Mouse (Mus musculus) MEL (cell line): ENCODE data around the gene Stag1. TPM values are rescaled to one million over a fixed set of nuclear protein-coding genes. Genes with fewer than 3 reads are reported as not detected.
A peak's percentile ranks its signal among the peaks of the same experiment; 100 is the strongest.

Experiments used
- DNase-seq: peaks from one replicate; pipeline ENCODE4 v3.0.0; 2011; ENCODE audit warnings: low read depth, low spot score
- H3K27ac ChIP-seq: 2 replicates; pipeline ENCODE4 v1.5.1; 2012; ENCODE audit warnings: low read depth, mild to moderate bottlenecking, control low read depth, low read length, moderate library complexity; ENCODE audit not compliant: control insufficient read depth
- H3K27me3 ChIP-seq, 2 experiments: fragments of 150-350 bp in 1 of 2; sonication (generic) in 1 of 2; 2 replicates each; pipeline ENCODE4 v1.6.1; 2012; ENCODE audit warnings: low read length in 2 of 2, mild to moderate bottlenecking in 2 of 2, improper control_type of control experiment in 1 of 2, moderate library complexity in 1 of 2; ENCODE audit not compliant: insufficient read depth in 2 of 2, control insufficient read depth in 1 of 2
- H3K36me3 ChIP-seq, 2 experiments: 2 replicates each; pipeline ENCODE4 v1.6.1; 2012 to 2014; ENCODE audit warnings: low read length in 2 of 2, improper control_type of control experiment in 1 of 2, inconsistent platforms in 1 of 2, mild to moderate bottlenecking in 1 of 2; ENCODE audit not compliant: insufficient read depth in 2 of 2, control insufficient read depth in 1 of 2
- H3K4me1 ChIP-seq, 2 experiments: fragments of 150-350 bp in 1 of 2; sonication (generic) in 1 of 2; 2 replicates each; pipeline ENCODE4 v1.6.1; 2012; ENCODE audit warnings: low read length in 2 of 2, improper control_type of control experiment in 1 of 2, mild to moderate bottlenecking in 1 of 2; ENCODE audit not compliant: insufficient read depth in 2 of 2, control insufficient read depth in 1 of 2
- H3K4me3 ChIP-seq, 2 experiments: fragments of 150-350 bp in 1 of 2; sonication (generic) in 1 of 2; 2 replicates each; pipeline ENCODE4 v1.5.1; 2012; ENCODE audit warnings: low read depth in 2 of 2, low read length in 2 of 2, mild to moderate bottlenecking in 2 of 2, moderate library complexity in 2 of 2, control low read depth in 1 of 2, improper control_type of control experiment in 1 of 2; ENCODE audit not compliant: control insufficient read depth in 1 of 2, insufficient read depth in 1 of 2
- H3K79me2 ChIP-seq: 2 replicates; pipeline ENCODE4 v1.6.1; 2012; ENCODE audit warnings: mild to moderate bottlenecking, low read length, moderate library complexity; ENCODE audit not compliant: control insufficient read depth, poor library complexity, insufficient read depth
- H3K9ac ChIP-seq: 2 replicates; pipeline ENCODE4 v1.6.1; 2012; ENCODE audit warnings: low read depth, mild to moderate bottlenecking, control low read depth, low read length, moderate library complexity; ENCODE audit not compliant: control insufficient read depth, poor library complexity, severe bottlenecking
- H3K9me3 ChIP-seq: fragments of 150-350 bp; sonication (generic); replicated peaks from 2 replicates; pipeline ENCODE4 v1.6.1; 2012; ENCODE audit warnings: mild to moderate bottlenecking, low read length, improper control_type of control experiment, moderate library complexity; ENCODE audit not compliant: insufficient read depth
- CHD2 ChIP-seq: IDR thresholded peaks from 2 replicates; pipeline ENCODE4 v1.6.1; 2011; ENCODE audit warnings: low read length, improper control_type of control experiment
- ELF1 ChIP-seq: IDR thresholded peaks from 2 replicates; pipeline ENCODE4 v1.6.1; 2014; ENCODE audit warnings: low read depth, mild to moderate bottlenecking, inconsistent platforms, low read length, improper control_type of control experiment, moderate library complexity
- EP300 ChIP-seq, 2 experiments: IDR thresholded peaks; 2 replicates each; pipeline ENCODE4 v1.6.1; 2011; ENCODE audit warnings: improper control_type of control experiment in 2 of 2, low read length in 2 of 2, low read depth in 1 of 2, mild to moderate bottlenecking in 1 of 2
- ETS1 ChIP-seq: IDR thresholded peaks from 2 replicates; pipeline ENCODE4 v1.6.1; 2012; ENCODE audit warnings: low read depth, mild to moderate bottlenecking, inconsistent platforms, low read length, improper control_type of control experiment, moderate library complexity
- GABPA ChIP-seq: IDR thresholded peaks from 2 replicates; pipeline ENCODE4 v1.6.1; 2012; ENCODE audit warnings: low read depth, mild to moderate bottlenecking, inconsistent platforms, low read length, improper control_type of control experiment, moderate library complexity
- JUND ChIP-seq: IDR thresholded peaks from 2 replicates; pipeline ENCODE4 v1.6.1; 2011; ENCODE audit warnings: low read depth, mild to moderate bottlenecking, improper control_type of control experiment, low read length
- KAT2A ChIP-seq: conservative IDR thresholded peaks from 2 replicates; pipeline ENCODE4 v1.6.1; 2012; ENCODE audit warnings: low read depth, low read length, improper control_type of control experiment, inconsistent platforms
- MAFK ChIP-seq: IDR thresholded peaks from 2 replicates; pipeline ENCODE4 v1.6.1; 2011; ENCODE audit warnings: low read depth, mild to moderate bottlenecking, low read length, improper control_type of control experiment, borderline replicate concordance
- MAZ ChIP-seq: IDR thresholded peaks from 2 replicates; pipeline ENCODE4 v1.6.1; 2012; ENCODE audit warnings: low read depth, mild to moderate bottlenecking, inconsistent platforms, low read length, improper control_type of control experiment
- MEF2A ChIP-seq: IDR thresholded peaks from 2 replicates; pipeline ENCODE4 v1.6.1; 2014; ENCODE audit warnings: low read depth, mild to moderate bottlenecking, inconsistent platforms, low read length, improper control_type of control experiment; ENCODE audit not compliant: poor library complexity, insufficient replicate concordance, severe bottlenecking; ENCODE audit errors: extremely low read depth
- MYB ChIP-seq: IDR thresholded peaks from 2 replicates; pipeline ENCODE4 v1.6.1; 2011; ENCODE audit warnings: mild to moderate bottlenecking, low read depth, low read length, improper control_type of control experiment
- MYC ChIP-seq: IDR thresholded peaks from 2 replicates; pipeline ENCODE4 v1.6.1; 2011; ENCODE audit warnings: low read depth, mild to moderate bottlenecking, low read length, improper control_type of control experiment, moderate library complexity
- NELFE ChIP-seq: IDR thresholded peaks from 2 replicates; pipeline ENCODE4 v1.6.1; 2011; ENCODE audit warnings: low read depth, low read length, improper control_type of control experiment
- NRF1 ChIP-seq: IDR thresholded peaks from 2 replicates; pipeline ENCODE4 v1.6.1; 2014; ENCODE audit warnings: low read depth, mild to moderate bottlenecking, inconsistent platforms, low read length, improper control_type of control experiment, moderate library complexity; ENCODE audit not compliant: poor library complexity, insufficient read depth, severe bottlenecking
- POLR2AphosphoS2 ChIP-seq: IDR thresholded peaks from 2 replicates; pipeline ENCODE4 v1.6.1; 2011; ENCODE audit warnings: low read length, improper control_type of control experiment
- POLR2AphosphoS5 ChIP-seq: IDR thresholded peaks from 2 replicates; pipeline ENCODE4 v1.6.1; 2012; ENCODE audit warnings: low read depth, borderline replicate concordance, mild to moderate bottlenecking, inconsistent platforms, low read length, moderate library complexity, mixed read lengths
- RAD21 ChIP-seq: IDR thresholded peaks from 2 replicates; pipeline ENCODE4 v1.6.1; 2011; ENCODE audit warnings: mild to moderate bottlenecking, low read depth, low read length, improper control_type of control experiment
- RCOR1 ChIP-seq: IDR thresholded peaks from 2 replicates; pipeline ENCODE4 v1.6.1; 2012; ENCODE audit warnings: low read depth, mild to moderate bottlenecking, inconsistent platforms, low read length, improper control_type of control experiment
- SIN3A ChIP-seq: IDR thresholded peaks from 2 replicates; pipeline ENCODE4 v1.6.1; 2012; ENCODE audit warnings: low read length, improper control_type of control experiment, inconsistent platforms
- SMC3 ChIP-seq: IDR thresholded peaks from 2 replicates; pipeline ENCODE4 v1.6.1; 2011; ENCODE audit warnings: low read depth, low read length, improper control_type of control experiment
- TAL1 ChIP-seq: IDR thresholded peaks from 2 replicates; pipeline ENCODE4 v1.6.1; 2012; ENCODE audit warnings: mild to moderate bottlenecking, inconsistent platforms, low read length, moderate library complexity, mixed read lengths
- TBP ChIP-seq: IDR thresholded peaks from 2 replicates; pipeline ENCODE4 v1.8.0; 2011; ENCODE audit warnings: low read depth, low read length, improper control_type of control experiment
- TCF12 ChIP-seq: IDR thresholded peaks from 2 replicates; pipeline ENCODE4 v1.6.1; 2014; ENCODE audit warnings: low read depth, mild to moderate bottlenecking, inconsistent platforms, low read length, improper control_type of control experiment, moderate library complexity
- UBTF ChIP-seq: IDR thresholded peaks from 2 replicates; pipeline ENCODE4 v1.6.1; 2012; ENCODE audit warnings: low read depth, mild to moderate bottlenecking, inconsistent platforms, low read length, improper control_type of control experiment, moderate library complexity, borderline replicate concordance; ENCODE audit not compliant: insufficient read depth
- USF1 ChIP-seq: IDR thresholded peaks from 2 replicates; pipeline ENCODE4 v1.6.1; 2014; ENCODE audit warnings: low read depth, mild to moderate bottlenecking, inconsistent platforms, low read length, improper control_type of control experiment, moderate library complexity
- USF2 ChIP-seq, 2 experiments: IDR thresholded peaks; 2 replicates each; pipeline ENCODE4 v1.6.1; 2011 to 2012; ENCODE audit warnings: improper control_type of control experiment in 2 of 2, low read length in 2 of 2, borderline replicate concordance in 1 of 2, inconsistent platforms in 1 of 2, low read depth in 1 of 2, mild to moderate bottlenecking in 1 of 2; ENCODE audit not compliant: insufficient read depth in 1 of 2
- ZC3H11A ChIP-seq: IDR thresholded peaks from 2 replicates; pipeline ENCODE4 v1.6.1; 2012; ENCODE audit warnings: low read depth, mild to moderate bottlenecking, inconsistent platforms, low read length, improper control_type of control experiment
- ZMIZ1 ChIP-seq: IDR thresholded peaks from 2 replicates; pipeline ENCODE4 v1.6.1; 2012; ENCODE audit warnings: low read depth, mild to moderate bottlenecking, inconsistent platforms, low read length, improper control_type of control experiment, moderate library complexity
- ZNF384 ChIP-seq: IDR thresholded peaks from 2 replicates; pipeline ENCODE4 v1.6.1; 2012; ENCODE audit warnings: low read depth, mild to moderate bottlenecking, inconsistent platforms, low read length, improper control_type of control experiment
- polyA plus RNA-seq, 2 experiments: library from polyadenylated mRNA; stranded (reverse) in 1 of 2; unstranded in 1 of 2; fragments of >175 nt in 1 of 2; fragments of >200 nt in 1 of 2; gene quantifications; 2 replicates each; pipeline versions ENCODE4 v1.2.1 to v1.2.4; 2012; ENCODE audit warnings: low replicate concordance in 2 of 2, low read depth in 1 of 2; ENCODE audit not compliant: insufficient read length in 2 of 2, insufficient read depth in 1 of 2, missing spikeins in 1 of 2
- total RNA-seq: library from RNA; depleted of rRNA; stranded (reverse); fragments of 300-350 nt; gene quantifications from 2 replicates; pipeline ENCODE4 v1.2.3, GENCODE M21; 2012

Gene Stag1
- total and polyA plus RNA-seq, 3 experiments = 30.1 to 41.7 TPM; not detected in 1

GRCm38 (mm10) chr9:100646276-100646675, 48.7 kb downstream of the Stag1 start:
- no peaks in the 10 kb centered on the region for H3K9me3 ChIP-seq
- H3K79me2 ChIP-seq = peaks cover 51% of the 10 kb centered on the region
- H3K4me3 ChIP-seq = no peak overlapping the region; a peak in 1 of 4 replicates
- H3K27me3 ChIP-seq = no peaks in the 10 kb centered on the region
- peaks cover 0 to 43% of the 10 kb centered on the region in 2 experiments; a peak in 3 of 4 replicates for H3K36me3 ChIP-seq
- peak overlapping the region; percentile 5 for H3K9ac ChIP-seq
- no peak overlapping the region for H3K27ac ChIP-seq
- peak; percentile 54 for DNase-seq
- TF ChIP-seq RAD21 (no peak), UBTF (no peak), NRF1 (no peak), USF1 (no peak), SIN3A (0 out of 2 replicates have a peak, but pooled peaks have one; percentile 20), RCOR1 (no peak), GABPA (no peak), TAL1 (peak; percentile 3; the same call in 1 of the 2 replicates)
- TF ChIP-seq, all 39 proteins: peak for 2
- peaks cover 16 to 23% of the 10 kb centered on the region in 2 experiments for H3K4me1 ChIP-seq

- no peaks in the 10 kb centered on the region for H3K27me3 ChIP-seq
- peaks cover 11 to 25% of the 10 kb centered on the region in 2 experiments for H3K4me1 ChIP-seq
- peaks cover 58% of the 10 kb centered on the region for H3K79me2 ChIP-seq
- H3K9ac ChIP-seq = peak overlapping the region; percentile 21; the same call in 1 of the 2 replicates
- peak overlapping the region in 1 of 2 experiments; percentile 37; a peak in 2 of 4 replicates for H3K4me3 ChIP-seq
- H3K27ac ChIP-seq = peak overlapping the region; percentile 76
- peak; percentile 77 for DNase-seq
- H3K9me3 ChIP-seq = no peaks in the 10 kb centered on the region
- H3K36me3 ChIP-seq = peaks cover 0 to 44% of the 10 kb centered on the region in 2 experiments; a peak in 3 of 4 replicates
- TF ChIP-seq MAZ = no peak
- peak; percentile 40; the same call in 1 of the 2 replicates for TF ChIP-seq TCF12
- TF ChIP-seq CHD2 = no peak
- TF ChIP-seq SIN3A = peak; percentile 75
- TF ChIP-seq ELF1 = no peak
- no peak for TF ChIP-seq MEF2A
- TF ChIP-seq MAFK = no peak
- no peak for TF ChIP-seq RCOR1
- TF ChIP-seq SMC3 = no peak
- TF ChIP-seq RAD21 = no peak
- TF ChIP-seq ZNF384 = no peak
- no peak for TF ChIP-seq MYB
- no peak for TF ChIP-seq JUND
- TF ChIP-seq POLR2AphosphoS2 = no peak
- no peak for TF ChIP-seq ZC3H11A
- TF ChIP-seq ETS1 = peak; percentile 40
- TF ChIP-seq ZMIZ1 = no peak
- TF ChIP-seq POLR2AphosphoS5 = no peak
- TF ChIP-seq USF2 (IDR thresholded peaks at IDR 0.05; ENCODE audit: borderline replicate concordance in 1 of 2, insufficient read depth in 1 of 2, low read depth in 1 of 2, low read length in 2 of 2) = no peak
- TF ChIP-seq NELFE = no peak
- no peak for TF ChIP-seq TBP
- no peak for TF ChIP-seq UBTF
- TF ChIP-seq EP300 (IDR thresholded peaks at IDR 0.05; ENCODE audit: low read depth in 1 of 2, low read length in 2 of 2) = peak; percentile 61 to 73
- TF ChIP-seq NRF1 = no peak
- 0 out of 2 replicates have a peak, but pooled peaks have one; percentile 38 for TF ChIP-seq KAT2A
- peak; percentile 67; the same call in 1 of the 2 replicates for TF ChIP-seq MYC
Observed at GRCm38 (mm10) chr9:100647774-100648323, 50.3 kb downstream of the Stag1 start.
